Mouse (Mus musculus): ENCODE results near the gene Mark3.

DNA sequence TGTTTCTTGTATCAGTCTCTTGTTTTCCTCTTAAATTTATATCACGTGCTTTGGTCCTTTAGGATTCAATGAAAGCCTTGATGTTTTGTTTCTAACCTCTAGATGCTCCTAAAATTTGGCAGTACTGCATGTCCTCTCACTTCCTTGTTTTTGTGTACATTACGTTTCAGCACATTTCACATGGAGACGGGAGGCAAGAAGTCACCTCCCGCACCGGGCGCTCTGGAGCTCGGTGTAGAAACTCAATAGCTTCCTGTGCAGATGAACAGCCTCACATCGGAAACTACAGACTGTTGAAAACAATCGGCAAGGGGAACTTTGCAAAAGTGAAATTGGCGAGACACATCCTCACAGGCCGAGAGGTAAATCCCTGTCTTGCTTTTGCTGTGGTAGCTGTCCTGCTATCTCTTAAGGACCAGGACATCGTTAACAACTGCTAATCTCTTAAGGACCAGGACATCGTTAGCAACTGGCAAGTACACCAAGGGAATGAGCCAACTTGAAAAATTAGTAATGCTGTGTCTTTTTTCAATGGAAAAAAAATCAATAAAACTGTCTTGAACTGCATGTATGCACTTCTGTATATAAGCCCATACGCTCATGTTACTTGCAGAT lies 18.2 kb downstream of the Mark3 start:
- TF ChIP-seq POU5F1 (IDR thresholded peaks at IDR 0.05; ENCODE audit: borderline replicate concordance, low read length): no peak
- TF ChIP-seq CTCF (conservative IDR thresholded peaks at IDR 0.05; ENCODE audit: low read length): no peak
- TF ChIP-seq NANOG (IDR thresholded peaks at IDR 0.05; ENCODE audit: borderline replicate concordance, low read length): no peak

Data from E14TG2a.4 (cell line).